Mouse (Mus musculus): ENCODE data around the gene Dgkq.

The Dgkq gene

GRCm38 (mm10) chr5:108668977-108669936 lies at the start of gene Dgkq:
Gene Dgkq, minus strand, starts transcription at chr5:108669672.
- DNase-seq (ENCODE audit: low spot score), result peak; percentile 87

DNA sequence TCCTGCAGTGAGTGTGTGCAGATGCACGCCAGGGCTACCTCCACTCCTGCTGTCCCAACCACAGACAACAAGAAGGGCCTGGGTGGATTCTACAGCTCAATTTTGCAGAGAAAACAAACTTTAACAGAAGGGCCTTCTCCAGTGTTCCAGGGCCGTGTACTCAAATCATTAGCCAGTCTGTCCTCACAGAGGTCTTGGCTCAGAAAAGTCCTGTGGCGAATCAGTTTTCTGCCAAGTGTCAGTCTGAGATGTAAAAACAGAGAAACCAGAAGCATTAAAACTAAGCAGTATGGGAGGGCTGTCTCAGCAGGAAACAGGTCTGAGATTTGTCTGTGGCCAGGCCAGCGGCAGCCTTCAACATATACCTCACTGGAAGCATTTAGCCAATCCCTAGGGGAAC lies 48.6 kb upstream of the Dgkq start:
- DNase-seq (ENCODE audit: low spot score), result no peak

- DNase-seq (ENCODE audit: low spot score), result no peak
These were observed 46.5 kb upstream of the Dgkq start for GRCm38 (mm10) chr5:108715974-108716373.

- peak; percentile 45 for DNase-seq (ENCODE audit: low spot score)
These were observed 44.7 kb upstream of the Dgkq start for GRCm38 (mm10) chr5:108714149-108714548.

DNA sequence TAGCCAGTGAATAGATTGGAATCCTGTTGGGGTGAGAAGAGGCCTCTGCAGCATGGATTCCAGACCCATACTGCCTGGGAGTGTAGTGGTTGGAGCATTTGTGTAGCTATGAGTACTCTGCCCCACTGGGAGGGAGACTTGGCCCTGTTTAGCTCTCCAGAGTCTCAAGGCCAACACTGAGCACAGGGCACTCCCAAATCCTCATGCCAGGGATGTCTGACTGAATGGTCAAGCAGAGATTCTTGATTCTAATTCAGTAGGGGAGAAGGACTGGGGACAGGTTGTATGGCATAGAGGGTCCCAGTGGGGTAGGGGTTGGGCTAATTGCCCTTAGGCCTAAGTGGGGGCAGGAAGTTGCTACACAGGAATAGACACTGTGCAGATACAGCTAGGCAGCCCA lies 44.2 kb upstream of the Dgkq start:
- no peak for DNase-seq (ENCODE audit: low spot score)

GRCm38 (mm10) chr5:108713096-108713495 lies 43.6 kb upstream of the Dgkq start:
- no peak for DNase-seq (ENCODE audit: low spot score)

DNA sequence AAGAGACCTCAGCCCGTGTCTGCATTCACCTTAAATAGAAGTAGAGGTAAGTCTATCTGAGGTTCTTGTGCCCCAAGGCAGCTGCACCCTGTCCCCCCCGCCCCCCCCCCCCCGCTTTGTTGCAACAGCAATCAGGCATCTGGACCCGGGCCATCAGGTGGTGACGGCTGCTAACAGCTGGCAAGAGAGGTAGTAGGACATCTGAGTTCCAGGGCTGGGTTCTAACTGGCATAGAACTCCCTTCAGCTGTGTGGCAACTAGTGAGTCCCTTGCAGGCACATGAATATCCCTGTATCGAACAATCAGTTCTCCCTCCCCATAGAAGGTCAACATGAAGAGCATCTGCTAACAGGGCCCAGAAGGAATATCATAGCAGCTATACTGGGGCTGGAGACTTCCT lies 42.5 kb upstream of the Dgkq start:
- no peak for DNase-seq (ENCODE audit: low spot score)

GRCm38 (mm10) chr5:108708981-108709731 lies 39.7 kb upstream of the Dgkq start:
- no peak for DNase-seq (ENCODE audit: low spot score)

DNA sequence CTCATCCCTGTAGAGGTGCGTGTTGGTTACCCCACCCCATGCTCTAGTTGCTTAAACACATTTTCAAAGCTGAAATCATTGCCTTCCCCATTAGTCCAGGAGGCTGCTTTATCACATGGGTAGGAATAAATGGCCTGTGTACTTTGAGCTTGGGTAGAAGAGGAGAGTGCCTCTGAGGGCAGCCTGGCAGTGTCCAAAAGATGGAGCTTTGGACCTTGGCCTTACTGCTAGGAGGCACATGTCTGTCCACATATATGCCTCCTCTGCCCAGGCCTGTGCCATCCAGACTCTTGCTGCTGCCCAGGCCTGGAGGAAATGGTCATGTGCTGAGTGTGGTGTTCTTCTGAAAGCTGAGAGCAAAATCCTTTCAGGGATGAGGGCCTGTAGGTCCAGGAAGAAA lies 38.9 kb upstream of the Dgkq start:
- DNase-seq (ENCODE audit: low spot score), result no peak

DNA sequence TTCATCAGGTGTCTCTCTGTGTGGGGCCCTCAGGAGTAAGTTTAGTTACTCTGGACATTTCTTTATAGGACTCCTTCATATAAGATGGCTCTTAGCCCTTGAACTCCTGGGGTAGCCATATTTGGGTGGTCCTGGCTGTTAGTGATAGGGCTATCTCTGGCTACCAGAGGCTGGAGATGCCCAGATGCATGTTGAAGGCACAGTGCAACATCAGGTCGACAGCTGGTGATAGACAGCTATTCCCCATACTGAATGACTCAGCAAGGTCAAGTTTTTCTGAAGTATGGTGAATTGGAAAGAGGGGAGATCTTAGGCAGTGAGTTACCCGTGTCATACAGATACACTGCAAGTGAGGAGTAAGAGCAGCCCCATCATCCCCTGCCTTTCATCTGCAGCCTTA lies 38.3 kb upstream of the Dgkq start:
- DNase-seq (ENCODE audit: low spot score), result no peak

GRCm38 (mm10) chr5:108703754-108704626 lies 34.5 kb upstream of the Dgkq start:
- DNase-seq (ENCODE audit: low spot score), result no peak

- DNase-seq (ENCODE audit: low spot score), result no peak
These were observed 32.0 kb upstream of the Dgkq start for GRCm38 (mm10) chr5:108701341-108702021.

- DNase-seq (ENCODE audit: low spot score), result no peak
These were observed 30.9 kb upstream of the Dgkq start for GRCm38 (mm10) chr5:108700346-108700745.

- no peak for DNase-seq (ENCODE audit: low spot score)
These were observed 27.9 kb upstream of the Dgkq start for GRCm38 (mm10) chr5:108697341-108697753.

GRCm38 (mm10) chr5:108696542-108696941 lies 27.1 kb upstream of the Dgkq start:
- no peak for DNase-seq (ENCODE audit: low spot score)

DNA sequence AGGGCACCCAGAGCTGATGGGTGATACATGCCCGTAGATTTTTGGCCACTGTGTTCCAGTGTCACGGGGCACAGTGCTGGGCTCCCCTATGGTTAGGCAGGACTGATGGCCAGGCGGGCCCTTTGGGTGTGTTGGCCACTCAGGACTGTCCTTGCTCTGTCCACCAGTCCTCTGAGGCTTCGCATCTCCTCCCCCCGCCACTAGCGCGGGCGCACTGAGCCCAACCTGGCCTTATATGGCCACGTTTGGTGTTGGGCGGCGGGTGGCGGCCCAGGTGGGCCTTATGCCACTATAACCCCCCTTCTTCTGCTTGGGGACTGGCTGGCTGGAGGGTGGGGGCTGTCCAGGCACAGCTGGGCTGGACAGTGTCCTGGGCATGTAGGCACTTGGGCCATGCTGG lies 26.4 kb upstream of the Dgkq start:
- DNase-seq (ENCODE audit: low spot score), result no peak

DNA sequence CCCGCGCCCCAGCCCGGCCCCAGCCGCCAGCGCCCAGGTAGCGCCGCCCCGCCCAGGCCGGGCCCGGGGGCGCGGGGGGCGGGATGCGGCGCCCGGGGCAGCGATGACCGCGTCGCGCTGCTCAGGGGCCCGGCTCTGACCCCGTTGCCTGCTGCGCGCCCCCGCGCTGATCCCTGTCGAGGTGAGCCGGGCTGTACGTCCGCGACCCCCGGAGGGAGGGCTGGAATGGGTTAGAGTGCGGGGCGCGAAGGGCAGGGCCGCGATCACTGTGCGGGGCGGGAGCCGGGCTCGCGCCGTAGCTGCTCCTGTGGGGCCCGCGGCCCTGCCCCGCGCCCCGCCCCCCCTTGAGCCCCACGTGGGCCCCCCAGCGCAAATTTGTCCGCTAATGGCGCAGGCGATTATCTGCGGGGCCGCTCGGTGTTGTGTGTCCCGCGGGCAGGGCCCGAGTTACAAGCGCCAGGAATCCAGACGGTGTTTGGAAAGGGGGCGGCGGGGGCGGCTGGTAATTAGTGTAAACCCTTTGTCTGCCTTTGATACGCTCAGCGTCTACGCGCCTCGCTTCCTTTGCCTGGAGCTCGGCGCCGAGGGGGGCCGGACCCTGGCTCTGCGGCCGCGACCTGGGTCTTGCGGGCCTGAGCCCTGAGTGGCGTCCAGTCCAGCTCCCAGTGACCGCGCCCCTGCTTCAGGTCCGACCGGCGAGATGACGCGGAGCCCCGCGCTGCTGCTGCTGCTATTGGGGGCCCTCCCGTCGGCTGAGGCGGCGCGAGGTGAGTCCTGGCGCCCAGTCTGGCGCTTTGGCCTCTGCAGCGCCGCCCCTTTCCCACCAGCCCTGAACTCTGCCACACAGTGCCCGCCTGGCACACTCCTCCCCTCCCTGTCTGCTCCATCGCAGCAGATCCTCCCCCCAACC lies 25.1 kb upstream of the Dgkq start:
- DNase-seq (ENCODE audit: low spot score), result peak; percentile 75

- peak; percentile 88 for DNase-seq (ENCODE audit: low spot score)
These were observed 24.4 kb upstream of the Dgkq start for GRCm38 (mm10) chr5:108693872-108694288.

DNA sequence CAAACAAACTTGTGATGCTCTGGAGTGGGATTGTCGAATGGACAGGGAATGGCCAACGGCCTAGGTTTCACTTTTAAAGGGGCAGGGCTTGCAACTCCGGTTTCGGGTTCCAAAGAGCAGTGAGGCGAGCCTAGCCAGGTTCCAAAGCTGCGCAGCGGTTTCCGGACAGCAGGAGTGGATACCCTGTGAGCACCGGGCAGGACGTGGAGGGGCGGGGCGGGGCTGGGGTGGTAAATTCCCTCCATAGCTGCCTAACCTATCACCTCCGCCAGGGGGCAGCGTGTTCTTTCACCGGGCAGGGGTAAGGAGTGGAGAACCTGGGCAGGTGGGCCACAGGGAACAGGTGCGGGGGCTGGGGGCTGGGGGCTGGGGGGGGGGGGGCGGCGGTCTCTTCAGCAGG lies 22.8 kb upstream of the Dgkq start, which contains the start of gene Fgfrl1:
Fgfrl1 (plus strand) TSS at position 112 of the 400 bp plus-strand sequence.
- DNase-seq (ENCODE audit: low spot score), result peak; percentile 70

- DNase-seq (ENCODE audit: low spot score), result no peak
These were observed 21.7 kb upstream of the Dgkq start for GRCm38 (mm10) chr5:108691152-108691551.
